Mouse (Mus musculus) testis, adult 2 months (tissue): ENCODE data around the gene Prss38. TPM values are rescaled to one million over a fixed set of nuclear protein-coding genes. Genes with fewer than 3 reads are reported as not detected.
A peak's percentile ranks its signal among the peaks of the same experiment; 100 is the strongest.

ENCODE experiments used
- H3K27ac ChIP-seq: fragments of 200-500 bp; 2 replicates; pipeline ENCODE4 v1.5.1; 2012; ENCODE audit warnings: low read depth, low read length; ENCODE audit not compliant: control insufficient read depth, insufficient read depth
- H3K27me3 ChIP-seq: fragments of 200-500 bp; 2 replicates; pipeline ENCODE4 v1.6.1; 2012; ENCODE audit warnings: mild to moderate bottlenecking, low read length, moderate library complexity; ENCODE audit not compliant: control insufficient read depth, insufficient read depth
- H3K36me3 ChIP-seq: fragments of 200-500 bp; 2 replicates; pipeline ENCODE4 v1.6.1; 2012; ENCODE audit warnings: mild to moderate bottlenecking, low read length; ENCODE audit not compliant: control insufficient read depth, insufficient read depth
- H3K4me1 ChIP-seq: fragments of 200-500 bp; 2 replicates; pipeline ENCODE4 v1.6.1; 2012; ENCODE audit warnings: low read length; ENCODE audit not compliant: control insufficient read depth, insufficient read depth
- H3K4me3 ChIP-seq: fragments of 200-500 bp; 2 replicates; pipeline ENCODE4 v1.5.1; 2012; ENCODE audit warnings: low read depth, mild to moderate bottlenecking, low read length, moderate library complexity, mixed read lengths; ENCODE audit not compliant: control insufficient read depth
- CTCF ChIP-seq: fragments of 200-500 bp; IDR thresholded peaks from 2 replicates; pipeline ENCODE4 v1.5.1; 2012; ENCODE audit warnings: low read depth, mild to moderate bottlenecking, inconsistent platforms, low read length, moderate library complexity; ENCODE audit not compliant: control insufficient read depth, insufficient read depth, insufficient replicate concordance
- POLR2A ChIP-seq: fragments of 200-500 bp; IDR thresholded peaks from 2 replicates; pipeline ENCODE4 v1.6.1; 2012; ENCODE audit warnings: low read depth, mild to moderate bottlenecking, inconsistent platforms, low read length, moderate library complexity; ENCODE audit not compliant: control insufficient read depth
- polyA plus RNA-seq: library from polyadenylated mRNA; depleted of rRNA; stranded (reverse); fragments of >200 nt; gene quantifications from 2 replicates; pipeline ENCODE4 v1.2.3, GENCODE M21; 2012

Prss38 gene
- polyA plus RNA-seq, 1 experiment: 12.7 TPM

- H3K27ac ChIP-seq: no peak overlapping the region
- no peak overlapping the region for H3K4me3 ChIP-seq
- H3K27me3 ChIP-seq: no peaks in the 10 kb centered on the region
- H3K4me1 ChIP-seq: no peaks in the 10 kb centered on the region
- H3K36me3 ChIP-seq: no peaks in the 10 kb centered on the region
- no peak for TF ChIP-seq CTCF
- TF ChIP-seq POLR2A: no peak
Observed at GRCm38 (mm10) chr11:59356874-59357289, 18.6 kb downstream of the Prss38 start.

- no peak for TF ChIP-seq CTCF
- TF ChIP-seq POLR2A: no peak
- H3K27ac ChIP-seq: no peak overlapping the region
- H3K36me3 ChIP-seq: no peaks in the 10 kb centered on the region
- no peaks in the 10 kb centered on the region for H3K4me1 ChIP-seq
- H3K27me3 ChIP-seq: no peaks in the 10 kb centered on the region
- no peak overlapping the region for H3K4me3 ChIP-seq
Observed at GRCm38 (mm10) chr11:59354793-59355192, 20.7 kb downstream of the Prss38 start.

- no peaks in the 10 kb centered on the region for H3K36me3 ChIP-seq
- no peaks in the 10 kb centered on the region for H3K27me3 ChIP-seq
- no peak overlapping the region for H3K4me3 ChIP-seq
- H3K27ac ChIP-seq: no peak overlapping the region
- H3K4me1 ChIP-seq: no peaks in the 10 kb centered on the region
- TF ChIP-seq CTCF: no peak
- no peak for TF ChIP-seq POLR2A
Observed at GRCm38 (mm10) chr11:59350326-59350725, 25.1 kb downstream of the Prss38 start.

DNA sequence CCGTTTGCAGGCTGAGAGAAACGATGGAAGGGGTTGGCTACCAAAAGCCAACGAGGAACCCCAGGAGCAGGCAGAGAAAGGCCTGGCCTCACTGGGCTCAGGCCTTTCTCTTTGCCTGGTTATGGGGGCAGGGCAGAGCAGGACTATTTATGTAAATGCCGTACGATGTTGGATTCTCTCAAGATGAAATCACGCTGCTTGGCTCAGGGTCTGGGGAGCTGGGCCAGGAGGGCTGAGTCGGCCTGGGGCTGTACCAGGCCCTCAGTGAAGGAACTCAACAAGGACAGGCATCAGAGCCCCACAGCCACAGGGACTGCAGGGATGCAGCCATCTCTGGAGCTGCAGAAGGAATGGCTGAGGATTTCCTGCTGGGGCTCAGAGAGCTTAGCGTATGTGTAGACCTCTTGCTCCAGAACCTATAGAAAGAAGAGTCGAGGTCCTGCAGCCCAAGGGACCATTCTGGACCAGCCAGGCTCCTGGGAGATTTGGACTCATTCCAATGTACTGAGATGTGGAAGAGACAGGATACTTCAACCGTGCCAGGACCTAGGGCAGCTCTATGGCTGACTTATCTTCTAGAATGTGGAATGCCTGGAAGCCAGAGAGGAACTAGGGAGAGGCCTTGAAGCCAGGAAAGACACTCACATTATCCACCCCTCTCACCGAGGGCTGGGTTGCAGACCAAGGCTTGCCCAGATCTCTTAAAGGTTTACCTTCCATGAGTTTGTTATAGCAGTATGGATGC lies 29.1 kb downstream of the Prss38 start:
- TF ChIP-seq CTCF (0 out of 2 replicates have a peak, but pooled peaks have one; percentile 17), POLR2A (no peak)
- Histone ChIP-seq H3K27ac (no peak overlapping the region), H3K36me3 (no peaks in the 10 kb centered on the region), H3K4me1 (no peaks in the 10 kb centered on the region), H3K27me3 (no peaks in the 10 kb centered on the region), H3K4me3 (no peak overlapping the region)

GRCm38 (mm10) chr11:59342956-59343355 lies 32.5 kb downstream of the Prss38 start:
- H3K36me3 ChIP-seq: no peaks in the 10 kb centered on the region
- no peaks in the 10 kb centered on the region for H3K27me3 ChIP-seq
- no peak overlapping the region for H3K4me3 ChIP-seq
- TF ChIP-seq CTCF: no peak
- TF ChIP-seq POLR2A: no peak
- H3K27ac ChIP-seq: no peak overlapping the region
- H3K4me1 ChIP-seq: no peaks in the 10 kb centered on the region

DNA sequence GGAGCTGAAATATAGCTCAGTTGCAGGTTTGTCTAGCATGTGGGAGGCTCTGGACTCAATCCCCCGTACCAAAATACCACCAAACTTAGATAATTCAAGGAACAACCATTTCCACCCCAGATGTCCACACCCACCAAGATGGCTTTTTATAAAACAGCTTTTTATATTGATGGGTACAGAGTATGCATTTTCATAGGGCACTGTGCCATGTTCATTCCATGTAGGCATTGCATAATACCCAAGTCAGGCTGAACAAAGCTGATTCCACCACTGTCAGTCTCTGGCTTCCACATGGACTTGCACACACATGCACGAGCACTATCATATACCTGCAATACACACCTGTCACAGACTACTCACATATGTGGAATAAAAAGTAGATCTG lies 36.7 kb downstream of the Prss38 start:
- Histone ChIP-seq H3K4me3 (no peak overlapping the region), H3K27ac (no peak overlapping the region), H3K27me3 (no peaks in the 10 kb centered on the region), H3K36me3 (no peaks in the 10 kb centered on the region), H3K4me1 (peaks cover 2% of the 10 kb centered on the region; the same call in 1 of the 2 replicates)
- TF ChIP-seq CTCF (no peak), POLR2A (no peak)

DNA sequence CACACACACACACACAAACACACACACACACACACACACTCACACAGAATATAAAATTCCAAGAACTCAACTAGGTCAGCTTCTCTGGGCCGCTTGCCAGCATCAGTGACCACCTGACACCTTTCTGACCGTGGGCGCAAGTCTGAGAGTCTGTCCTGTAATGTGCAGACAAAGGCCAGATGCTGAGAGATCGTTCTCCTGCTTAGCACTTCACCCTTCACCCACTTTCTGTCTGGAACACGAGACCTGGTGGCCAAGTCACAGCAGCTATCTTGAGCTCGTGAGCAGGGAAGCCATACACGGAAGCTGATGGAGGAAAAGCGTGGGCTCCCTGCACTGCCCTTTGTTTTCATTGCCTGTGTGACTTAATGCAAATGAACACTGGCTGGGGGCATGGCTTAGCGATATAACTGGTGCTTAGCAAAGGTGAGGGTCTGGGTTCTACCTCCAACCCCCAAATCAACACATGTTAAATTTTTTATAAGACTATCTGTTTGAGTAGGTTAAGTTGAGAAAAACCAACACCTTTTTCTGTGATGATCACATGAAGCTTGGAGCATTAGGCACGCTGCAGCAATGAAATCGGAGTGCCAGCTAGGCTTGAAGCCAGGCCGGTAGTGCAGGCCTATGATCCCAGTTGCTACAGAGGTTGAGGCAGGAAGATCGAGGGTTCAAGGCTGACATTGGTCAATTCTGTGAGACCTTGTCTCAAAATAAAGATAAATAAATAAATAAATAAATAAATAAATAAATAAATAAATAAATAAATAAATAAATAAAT lies 37.3 kb downstream of the Prss38 start:
- peaks cover 2% of the 10 kb centered on the region; the same call in 1 of the 2 replicates for H3K4me1 ChIP-seq
- TF ChIP-seq CTCF (no peak), POLR2A (no peak)
- H3K4me3 ChIP-seq: no peak overlapping the region
- H3K27me3 ChIP-seq: no peaks in the 10 kb centered on the region
- H3K36me3 ChIP-seq: no peaks in the 10 kb centered on the region
- H3K27ac ChIP-seq: no peak overlapping the region
